Mouse (Mus musculus) activated CD4-positive, CD25-positive, alpha-beta regulatory T cell, adult 4 months (primary cell): Measurements from ENCODE around the gene Spop. TPM values are rescaled to one million over a fixed set of nuclear protein-coding genes. Genes with fewer than 3 reads are reported as not detected.

Experiments used
- ATAC-seq: one replicate; pipeline ENCODE4 v1.8.0; 2017
- polyA plus RNA-seq, 2 experiments: library from polyadenylated mRNA; unstranded; fragments of 100-300 nt; shearing (Covaris generic); gene quantifications; one replicate each; pipeline ENCODE4 v1.2.1; 2017

Gene Spop
- polyA plus RNA-seq = 100 to 1,000 TPM; 119 to 154 TPM

- peak; percentile 69 for ATAC-seq
Measured at GRCm38 (mm10) chr11:95413641-95414535, at the start of gene Spop. Spop (plus strand) TSS chr11:95414080.

GRCm38 (mm10) chr11:95364388-95364787 lies 49.5 kb upstream of the Spop start:
- no peak for ATAC-seq

GRCm38 (mm10) chr11:95365596-95365995 lies 48.3 kb upstream of the Spop start:
- no peak for ATAC-seq

GRCm38 (mm10) chr11:95366280-95366897 lies 47.5 kb upstream of the Spop start:
- no peak for ATAC-seq

- ATAC-seq = peak; percentile 92
Measured at GRCm38 (mm10) chr11:95367011-95367735, 46.7 kb upstream of the Spop start.

- no peak for ATAC-seq
Measured at GRCm38 (mm10) chr11:95368231-95368823, 45.6 kb upstream of the Spop start.

GRCm38 (mm10) chr11:95368871-95369270 lies 45.0 kb upstream of the Spop start:
- ATAC-seq = no peak

GRCm38 (mm10) chr11:95369964-95370890 lies 43.7 kb upstream of the Spop start:
- no peak for ATAC-seq

- ATAC-seq = no peak
Measured at GRCm38 (mm10) chr11:95371182-95371581, 42.7 kb upstream of the Spop start.

GRCm38 (mm10) chr11:95378926-95379325 lies 35.0 kb upstream of the Spop start:
- no peak for ATAC-seq

GRCm38 (mm10) chr11:95379552-95379951 lies 34.3 kb upstream of the Spop start:
- no peak for ATAC-seq

- no peak for ATAC-seq
Measured at GRCm38 (mm10) chr11:95380711-95381110, 33.2 kb upstream of the Spop start.

- ATAC-seq = no peak
Measured at GRCm38 (mm10) chr11:95381146-95381545, 32.7 kb upstream of the Spop start.

- ATAC-seq = no peak
Measured at GRCm38 (mm10) chr11:95383331-95383986, 30.4 kb upstream of the Spop start.

GRCm38 (mm10) chr11:95384004-95384318 lies 29.9 kb upstream of the Spop start:
- ATAC-seq = peak; percentile 2

GRCm38 (mm10) chr11:95384319-95384972 lies 29.4 kb upstream of the Spop start, which contains the start of gene Slc35b1:
Slc35b1 (plus strand) TSS chr11:95384692.
- ATAC-seq = peak; percentile 89

- ATAC-seq = peak; percentile 14
Measured at GRCm38 (mm10) chr11:95384973-95385320, 28.9 kb upstream of the Spop start.

- ATAC-seq = no peak
Measured at GRCm38 (mm10) chr11:95387354-95387753, 26.5 kb upstream of the Spop start.

GRCm38 (mm10) chr11:95389006-95389405 lies 24.9 kb upstream of the Spop start:
- no peak for ATAC-seq

- ATAC-seq = no peak
Measured at GRCm38 (mm10) chr11:95390420-95390819, 23.5 kb upstream of the Spop start.

- no peak for ATAC-seq
Measured at GRCm38 (mm10) chr11:95391201-95391600, 22.7 kb upstream of the Spop start.
